Mouse (Mus musculus) kidney, embryonic 16.5 days (tissue): ENCODE data around the gene D630003M21Rik. TPM values are rescaled to one million over a fixed set of nuclear protein-coding genes. Genes with fewer than 3 reads are reported as not detected.

Experiments
- ATAC-seq: fragments of 200-750 bp; cut with Nextera tagmentation; 2 replicates; pipeline ENCODE4 v1.8.0; 2017; ENCODE audit warnings: moderate TSS enrichment; ENCODE audit not compliant: low FRiP score, low TSS enrichment
- H3K27ac ChIP-seq: fragments of 300-500 bp; sonication (generic); 2 replicates; pipeline ENCODE4 v1.5.1; 2014; ENCODE audit warnings: low read length
- H3K27me3 ChIP-seq: fragments of 300-500 bp; sonication (generic); 2 replicates; pipeline ENCODE4 v1.6.1; 2014; ENCODE audit warnings: low read length, control low read depth, mixed read lengths; ENCODE audit not compliant: insufficient read depth
- H3K36me3 ChIP-seq: fragments of 300-500 bp; sonication (generic); 2 replicates; pipeline ENCODE4 v1.6.1; 2014; ENCODE audit warnings: low read length, control low read depth, mixed read lengths; ENCODE audit not compliant: insufficient read depth
- H3K4me1 ChIP-seq: fragments of 300-500 bp; sonication (generic); 2 replicates; pipeline ENCODE4 v1.6.1; 2014; ENCODE audit warnings: low read length, control low read depth, mixed read lengths; ENCODE audit not compliant: insufficient read depth
- H3K4me2 ChIP-seq: fragments of 300-500 bp; sonication (generic); replicated peaks from 2 replicates; pipeline ENCODE4 v1.6.1; 2014; ENCODE audit warnings: low read depth, low read length
- H3K4me3 ChIP-seq: fragments of 300-500 bp; sonication (generic); 2 replicates; pipeline ENCODE4 v1.5.1; 2014; ENCODE audit warnings: mild to moderate bottlenecking, low read length
- H3K9ac ChIP-seq: fragments of 300-500 bp; sonication (generic); replicated peaks from 2 replicates; pipeline ENCODE4 v1.6.1; 2014; ENCODE audit warnings: low read length
- H3K9me3 ChIP-seq: fragments of 300-500 bp; sonication (generic); 2 replicates; pipeline ENCODE4 v1.6.1; 2016; ENCODE audit warnings: low read length, control low read depth
- WGBS: fragments of 180-500 bp; shearing (Covaris S2); extraction: QIAGEN DNeasy Blood & Tissue Kit; methylation state at CpG from one replicate; pipeline ENCODE4 v1.1.7; 2014; 5-methylcytosine and 5-hydroxymethylcytosine counted together
- polyA plus RNA-seq: library from polyadenylated mRNA; unstranded; fragments of >200 nt; fragmentation: Nextera tagmentation; extraction: Ambion mirVana; gene quantifications from 2 replicates; pipeline ENCODE4 v1.2.1, GENCODE M21; 2015

The D630003M21Rik gene
- polyA plus RNA-seq, 1 experiment from 2014 or later = 8.3 TPM

GRCm38 (mm10) chr2:158176763-158177162, 52.3 kb downstream of the D630003M21Rik start:
- no peak for ATAC-seq
- 90% methylated on average over 9 of the region's 9 CpGs for WGBS

DNA sequence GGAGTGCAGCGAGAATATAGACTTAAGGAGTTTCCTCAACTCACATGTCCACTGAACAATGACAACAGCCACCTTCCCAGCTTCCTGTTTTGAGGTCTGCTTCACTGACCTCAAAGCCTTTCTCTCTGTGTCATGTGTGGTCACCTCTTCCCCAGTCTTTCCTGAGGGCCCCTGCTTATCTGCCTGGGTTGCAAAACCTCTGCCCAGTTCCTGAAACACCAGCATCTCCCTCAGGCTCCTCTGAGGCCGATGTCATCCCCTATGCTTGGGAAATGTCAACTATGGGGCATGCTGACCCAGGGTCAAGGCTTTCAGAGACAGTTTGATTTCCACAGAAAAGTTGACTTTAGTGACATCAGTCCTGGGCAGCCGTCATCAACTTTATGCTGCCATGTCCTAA, 53.6 kb downstream of the D630003M21Rik start:
- Histone ChIP-seq H3K9ac (no peak overlapping the region), H3K27ac (no peak overlapping the region), H3K4me1 (peaks cover 28% of the 10 kb centered on the region), H3K4me3 (no peak overlapping the region), H3K36me3 (no peaks in the 10 kb centered on the region), H3K27me3 (no peaks in the 10 kb centered on the region), H3K4me2 (no peak overlapping the region), H3K9me3 (no peaks in the 10 kb centered on the region)
- ATAC-seq = no peak
- WGBS = 57% methylated on average over 3 of the region's 3 CpGs

More at GRCm38 (mm10) chr2:158176763-158177162, 52.3 kb downstream of the D630003M21Rik start:
- Histone ChIP-seq H3K4me3 (no peak overlapping the region), H3K9ac (no peak overlapping the region), H3K27me3 (no peaks in the 10 kb centered on the region), H3K27ac (no peak overlapping the region), H3K9me3 (no peaks in the 10 kb centered on the region), H3K4me1 (peaks cover 28% of the 10 kb centered on the region), H3K4me2 (no peak overlapping the region), H3K36me3 (no peaks in the 10 kb centered on the region)

- no peak for ATAC-seq
- WGBS = 81% methylated on average over 15 of the region's 15 CpGs
- H3K4me1 ChIP-seq = peaks cover 25% of the 10 kb centered on the region
- H3K36me3 ChIP-seq = no peaks in the 10 kb centered on the region
- no peaks in the 10 kb centered on the region for H3K27me3 ChIP-seq
- no peak overlapping the region for H3K9ac ChIP-seq
- no peak overlapping the region for H3K27ac ChIP-seq
- H3K9me3 ChIP-seq = no peaks in the 10 kb centered on the region
- no peak overlapping the region for H3K4me2 ChIP-seq
- no peak overlapping the region for H3K4me3 ChIP-seq
These were observed 54.1 kb downstream of the D630003M21Rik start for GRCm38 (mm10) chr2:158174958-158175357.

- H3K4me1 ChIP-seq = peaks cover 20% of the 10 kb centered on the region
- no peak overlapping the region for H3K27ac ChIP-seq
- 67% methylated on average over 5 of the region's 5 CpGs for WGBS
- no peak overlapping the region for H3K4me3 ChIP-seq
- no peaks in the 10 kb centered on the region for H3K27me3 ChIP-seq
- ATAC-seq = no peak
- H3K4me2 ChIP-seq = no peak overlapping the region
- no peak overlapping the region for H3K9ac ChIP-seq
- H3K36me3 ChIP-seq = no peaks in the 10 kb centered on the region
- H3K9me3 ChIP-seq = no peaks in the 10 kb centered on the region
These were observed 54.6 kb downstream of the D630003M21Rik start for GRCm38 (mm10) chr2:158174438-158174837.

DNA sequence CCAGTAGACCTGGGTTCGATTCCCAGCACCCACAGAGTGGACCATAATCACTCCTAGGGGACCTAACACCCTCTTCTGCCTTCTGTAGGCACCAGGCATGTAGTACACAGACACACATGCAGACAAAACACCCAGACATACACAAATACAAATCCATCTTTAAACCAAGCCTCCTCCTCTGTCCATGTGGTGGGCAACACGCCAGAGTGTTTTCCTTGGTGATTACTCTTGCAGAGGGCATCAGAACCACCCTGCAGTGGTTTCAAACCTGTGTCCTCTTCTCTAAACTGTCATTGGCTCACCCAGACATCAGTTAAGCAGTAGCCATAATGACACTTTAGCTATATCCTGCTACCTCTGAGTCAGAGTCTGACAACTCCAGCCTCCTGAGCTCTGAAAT, 58.6 kb downstream of the D630003M21Rik start:
- no peak for ATAC-seq
- 73% methylated on average over 2 of the region's 2 CpGs for WGBS
- peaks cover 42% of the 10 kb centered on the region for H3K4me1 ChIP-seq

GRCm38 (mm10) chr2:158169771-158170170, 59.3 kb downstream of the D630003M21Rik start:
- 90% methylated on average over 7 of the region's 7 CpGs for WGBS
- Histone ChIP-seq H3K4me2 (no peak overlapping the region), H3K9ac (no peak overlapping the region), H3K4me1 (peaks cover 40% of the 10 kb centered on the region), H3K9me3 (no peaks in the 10 kb centered on the region), H3K27me3 (no peaks in the 10 kb centered on the region), H3K27ac (no peak overlapping the region), H3K4me3 (no peak overlapping the region), H3K36me3 (no peaks in the 10 kb centered on the region)
- ATAC-seq = no peak

More for the DNA sequence above, 58.6 kb downstream of the D630003M21Rik start:
- no peaks in the 10 kb centered on the region for H3K27me3 ChIP-seq
- H3K9ac ChIP-seq = no peak overlapping the region
- H3K4me2 ChIP-seq = no peak overlapping the region
- no peaks in the 10 kb centered on the region for H3K9me3 ChIP-seq
- H3K27ac ChIP-seq = no peak overlapping the region
- H3K4me3 ChIP-seq = no peak overlapping the region
- H3K36me3 ChIP-seq = no peaks in the 10 kb centered on the region

DNA sequence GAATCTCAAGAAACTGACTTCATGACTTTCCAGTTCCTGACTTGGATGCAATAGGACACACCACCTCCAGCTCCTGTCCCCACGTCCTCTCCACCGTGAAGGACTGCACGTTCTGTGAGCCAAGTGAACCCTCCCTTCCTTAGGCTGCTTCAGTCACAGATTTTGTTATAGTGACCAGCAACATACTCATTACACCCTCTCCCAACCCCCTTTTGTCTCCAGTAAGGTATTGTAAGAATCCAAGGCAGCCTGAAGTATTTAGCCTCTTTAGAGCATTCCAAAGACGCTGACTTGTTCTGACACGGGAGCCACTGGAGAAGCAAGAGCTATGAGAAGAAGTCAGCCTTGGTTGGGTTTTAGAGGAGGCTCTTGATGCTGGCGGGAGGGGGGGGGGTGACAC, 59.7 kb downstream of the D630003M21Rik start:
- Histone ChIP-seq H3K27me3 (no peaks in the 10 kb centered on the region), H3K4me2 (no peak overlapping the region), H3K9me3 (no peaks in the 10 kb centered on the region), H3K4me3 (no peak overlapping the region), H3K4me1 (peaks cover 35% of the 10 kb centered on the region), H3K27ac (peak overlapping the region; percentile 18; the same call in 1 of the 2 replicates), H3K36me3 (no peaks in the 10 kb centered on the region), H3K9ac (no peak overlapping the region)
- WGBS = 74% methylated on average over 6 of the region's 6 CpGs
- no peak for ATAC-seq

DNA sequence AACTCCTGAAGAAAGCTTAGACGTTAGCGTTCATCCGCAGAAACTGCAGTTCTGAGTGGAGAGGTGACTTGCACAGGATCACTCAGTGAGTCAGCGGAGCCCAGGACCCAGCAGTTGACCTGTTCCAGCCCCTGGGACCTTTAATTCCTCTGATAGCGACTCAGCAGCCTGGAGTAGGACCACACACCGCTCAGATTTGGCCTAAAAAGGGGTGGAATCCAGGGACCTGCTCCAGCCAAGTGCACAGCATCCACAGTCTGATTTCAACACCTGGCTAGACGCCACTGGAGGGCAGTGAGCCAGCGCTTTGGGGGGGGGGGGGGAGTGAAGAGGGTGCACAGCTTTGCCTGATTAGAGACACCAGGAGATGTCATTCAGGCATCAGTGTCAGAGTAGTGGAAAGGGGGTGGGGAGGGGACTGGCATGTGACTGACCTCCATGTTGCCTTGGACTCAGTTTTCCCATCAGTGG, 60.2 kb downstream of the D630003M21Rik start:
- Histone ChIP-seq H3K36me3 (no peaks in the 10 kb centered on the region), H3K4me3 (no peak overlapping the region), H3K27ac (no peak overlapping the region), H3K9ac (no peak overlapping the region), H3K9me3 (no peaks in the 10 kb centered on the region), H3K27me3 (no peaks in the 10 kb centered on the region), H3K4me2 (no peak overlapping the region), H3K4me1 (peaks cover 34% of the 10 kb centered on the region)
- ATAC-seq = peak; percentile 29; the same call in 1 of the 2 replicates
- WGBS = 51% methylated on average over 8 of the region's 8 CpGs

DNA sequence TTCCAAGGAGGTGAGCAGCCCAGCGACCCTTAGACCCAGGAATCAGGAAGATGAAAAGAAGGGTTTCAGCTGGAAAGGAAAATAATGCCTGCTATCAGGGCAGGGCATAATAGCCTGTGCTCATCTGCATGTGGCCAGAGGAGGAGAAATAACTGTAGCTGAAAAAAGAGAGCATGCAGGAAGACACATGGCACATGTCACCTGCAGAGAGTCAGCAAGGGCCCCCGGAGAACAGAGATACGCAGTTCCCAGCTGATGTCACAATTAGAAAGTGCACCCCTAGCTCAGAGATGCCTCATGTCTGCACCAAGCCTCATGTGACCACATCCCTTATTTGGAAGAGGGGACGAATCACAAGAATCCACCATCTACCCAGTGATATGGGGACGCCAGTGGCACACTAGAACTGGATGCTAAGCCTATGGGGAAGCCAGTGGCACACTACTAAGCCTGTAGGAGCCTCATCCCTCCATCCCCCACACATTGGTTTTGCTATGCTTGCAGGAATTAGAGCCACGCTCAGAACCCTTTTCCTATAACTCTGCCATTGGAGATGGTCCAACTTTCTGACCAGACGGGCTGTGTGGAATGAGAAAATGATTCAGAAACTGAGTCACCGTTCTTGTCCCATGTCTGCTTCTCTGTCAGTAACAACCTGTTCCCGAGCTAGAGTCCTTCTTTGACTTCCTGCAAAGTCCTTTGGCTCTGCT, 61.4 kb downstream of the D630003M21Rik start:
- 61% methylated on average over 9 of the region's 9 CpGs for WGBS
- Histone ChIP-seq H3K36me3 (no peaks in the 10 kb centered on the region), H3K4me3 (no peak overlapping the region), H3K9me3 (no peaks in the 10 kb centered on the region), H3K4me2 (no peak overlapping the region), H3K27me3 (no peaks in the 10 kb centered on the region), H3K4me1 (peaks cover 41% of the 10 kb centered on the region), H3K9ac (no peak overlapping the region), H3K27ac (no peak overlapping the region)
- ATAC-seq = no peak

DNA sequence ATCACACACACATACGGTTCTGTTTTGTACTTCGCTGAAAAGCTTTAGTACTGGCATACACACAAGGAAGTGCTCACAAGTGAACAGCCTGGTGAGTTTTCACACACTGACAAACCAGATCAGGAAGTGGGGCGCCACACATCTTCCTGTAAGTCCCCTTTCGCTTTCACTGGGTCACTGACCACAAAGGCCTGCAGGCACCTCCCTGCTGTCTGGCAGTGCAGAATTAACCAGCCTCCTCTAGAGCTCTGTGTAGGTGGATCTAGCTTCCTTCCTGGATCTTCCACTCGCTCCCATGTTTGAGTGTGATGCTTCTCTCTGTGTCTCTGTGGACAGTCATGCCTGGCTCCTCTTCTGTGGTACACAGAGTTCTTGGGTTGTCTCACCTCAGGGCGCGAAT, 62.4 kb downstream of the D630003M21Rik start:
- H3K27ac ChIP-seq = peak overlapping the region; percentile 77

More for the DNA sequence above, 62.4 kb downstream of the D630003M21Rik start:
- ATAC-seq = peak; percentile 26; the same call in 1 of the 2 replicates
- no peak overlapping the region for H3K4me3 ChIP-seq
- H3K4me2 ChIP-seq = no peak overlapping the region
- H3K9me3 ChIP-seq = no peaks in the 10 kb centered on the region
- WGBS = 54% methylated on average over 7 of the region's 7 CpGs
- peaks cover 41% of the 10 kb centered on the region for H3K4me1 ChIP-seq
- no peak overlapping the region for H3K9ac ChIP-seq
- H3K27me3 ChIP-seq = no peaks in the 10 kb centered on the region
- H3K36me3 ChIP-seq = no peaks in the 10 kb centered on the region
